21 mouse cellular contexts compared by ENCODE assay signal in genomic region chr12:114809186-114809585, GRCm38 (mm10).
DNase-seq lines count a peak whose midpoint lies in the region; TF ChIP-seq lines count a peak whose summit lies in the region.
"Had no signal": no experiment of that assay in that cellular context is flagged by ENCODE, and none has a peak within 500 bp of the region (broad histone marks: within the 10 kb centered on the region; RNA-seq: fewer than 3 reads in every experiment).

No protein-coding gene starts in this region.

- TF ChIP-seq CTCF in thymus, adult 2 months (IDR thresholded peaks at IDR 0.05; ENCODE audit: borderline replicate concordance, control insufficient read depth, extremely low read depth, insufficient read depth, low read length, poor library complexity) = no peak

- H3K4me1 ChIP-seq in thymus, adult 2 months (replicated peaks; ENCODE audit: control insufficient read depth, insufficient read depth, low read length) = peaks cover 9% of the 10 kb centered on the region
- H3K4me1 ChIP-seq: embryonic facial prominence, embryonic 10.5 days; embryonic facial prominence, embryonic 12.5 days; forebrain, embryonic 13.5 days; forebrain, embryonic 15.5 days had no signal

- 2% methylated on average over 1 of the region's 1 CpGs for WGBS in thymus, adult 2 months

- no peaks in the 10 kb centered on the region for H3K27me3 ChIP-seq in thymus, adult 2 months (ENCODE audit: control insufficient read depth, insufficient read depth, low read length)
- H3K27me3 ChIP-seq: embryonic facial prominence, embryonic 12.5 days; forebrain, embryonic 13.5 days; forebrain, embryonic 15.5 days had no signal

- no peak overlapping the region for H3K4me3 ChIP-seq in thymus, adult 2 months (ENCODE audit: control insufficient read depth, insufficient read depth, low read length)
- H3K4me3 ChIP-seq: embryonic facial prominence, embryonic 10.5 days; embryonic facial prominence, embryonic 12.5 days; forebrain, embryonic 13.5 days; forebrain, embryonic 15.5 days had no signal

- no peak overlapping the region for H3K27ac ChIP-seq in thymus, adult 2 months (ENCODE audit: control insufficient read depth, insufficient read depth, low read length)
- H3K27ac ChIP-seq: embryonic facial prominence, embryonic 10.5 days; embryonic facial prominence, embryonic 12.5 days; forebrain, embryonic 13.5 days; forebrain, embryonic 15.5 days had no signal

- no peak for TF ChIP-seq POLR2A in thymus, adult 2 months (IDR thresholded peaks at IDR 0.05; ENCODE audit: control insufficient read depth, extremely low read depth, insufficient read depth, low read length, poor library complexity)

- no peaks in the 10 kb centered on the region for H3K36me3 ChIP-seq in thymus, adult 2 months (ENCODE audit: control insufficient read depth, insufficient read depth, low read length)
- H3K36me3 ChIP-seq: embryonic facial prominence, embryonic 10.5 days; embryonic facial prominence, embryonic 12.5 days; forebrain, embryonic 15.5 days had no signal

- DNase-seq in thymus, postnatal 0 days (ENCODE audit: low spot score) = peak; percentile 59
- DNase-seq in thymus, adult 2 months = no peak
- peak; percentile 68 for DNase-seq in 416B (ENCODE audit: low read depth)
- DNase-seq in CD4-positive helper T cell, adult 2 months (ENCODE audit: low read depth, low spot score) = peak; percentile 30
- no peak for DNase-seq in embryo, embryonic 10 days (ENCODE audit: low spot score)
- no peak for DNase-seq in layer of hippocampus, adult 8-10 months (ENCODE audit: low spot score in 2 of 2)
- DNase-seq: adrenal gland, adult 2 months; adrenal gland, postnatal 10 days; adrenal gland, postnatal 25 days; B cell, adult 2 months; cerebellum, adult 11 months; cerebellum, adult 18-20 months; cerebellum, adult 8-10 months; cerebellum, adult 9-11 months; cerebellum, postnatal 14 days; cerebellum, postnatal 36 days; forebrain, postnatal 0 days had no signal

Comparison
In these comparisons a context has a peak if more than half of its experiments do, and no peak if none do; other contexts are left out.
1. DNase-seq: peak in thymus, postnatal 0 days (single experiment), 416B (single experiment) and CD4-positive helper T cell, adult 2 months (single experiment); none in thymus, adult 2 months (single experiment), embryo, embryonic 10 days (single experiment) and layer of hippocampus, adult 8-10 months (0 of 2).